ENCODE assay signal across 35 mouse cellular contexts in the genomic region with DNA sequence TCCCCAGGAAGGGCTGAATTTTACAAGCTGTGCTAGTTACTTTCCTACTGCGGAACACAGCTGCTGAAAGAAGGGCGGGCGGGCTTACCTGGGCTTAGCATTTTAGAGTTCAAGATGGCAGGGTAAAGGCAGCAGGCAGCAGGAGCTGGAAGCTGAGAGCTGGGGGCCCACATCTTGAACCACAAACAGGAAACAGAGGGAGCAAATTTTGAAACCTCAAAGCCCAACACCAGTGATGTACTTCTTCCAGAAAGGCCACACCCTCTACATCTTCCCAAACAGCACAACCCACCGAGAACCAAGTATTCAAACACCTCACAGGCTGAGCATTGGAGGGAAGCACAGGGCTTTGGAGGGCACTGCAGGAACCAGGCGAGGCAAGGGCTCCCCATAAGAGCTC. TPM values are rescaled to one million over a fixed set of nuclear protein-coding genes. Genes with fewer than 3 reads are reported as not detected.
DNase-seq lines count a peak whose midpoint lies in the region; ATAC-seq and TF ChIP-seq lines count a peak whose summit lies in the region.
"Had no signal": no experiment of that assay in that cellular context is flagged by ENCODE, and none has a peak within 500 bp of the region (broad histone marks: within the 10 kb centered on the region; RNA-seq: fewer than 3 reads in every experiment).

No protein-coding gene starts in this region.

- no peak overlapping the region for H3K4me2 ChIP-seq in forebrain, embryonic 14.5 days (ENCODE audit: low read length)
- H3K4me2 ChIP-seq: forebrain, embryonic 15.5 days; heart, embryonic 11.5 days; hindbrain, embryonic 14.5 days; kidney, embryonic 15.5 days; limb, embryonic 15.5 days; liver, embryonic 13.5 days; neural tube, embryonic 15.5 days had no signal

- ATAC-seq in hematopoietic stem cell, adult 5-6 weeks (replicated peaks in 1 of 2; ENCODE audit: insufficient read depth in 1 of 2, low FRiP score in 2 of 2, low TSS enrichment in 1 of 2, low read depth in 1 of 2, poor library complexity in 2 of 2, severe bottlenecking in 2 of 2) = peak; percentile 95 to 96
- ATAC-seq in megakaryocyte-erythroid progenitor cell, adult 5-6 weeks (replicated peaks; ENCODE audit: low FRiP score, low TSS enrichment, poor library complexity, severe bottlenecking) = peak; percentile 39; the same call in 1 of the 2 replicates
- no peak for ATAC-seq in forebrain, embryonic 14.5 days
- no peak for ATAC-seq in CD4-positive, CD25-positive, alpha-beta regulatory T cell, adult 4 months
- ATAC-seq: activated CD4-positive, CD25-positive, alpha-beta regulatory T cell, adult 4 months; forebrain, embryonic 15.5 days; inflammation-experienced regulatory T-cells, adult 6 months had no signal

- WGBS in thymus, adult 2 months = 8% methylated on average over 5 of the region's 5 CpGs
- 77% methylated on average over 5 of the region's 5 CpGs for WGBS in forebrain, embryonic 14.5 days
- 53% methylated on average over 5 of the region's 5 CpGs for WGBS in lung, adult 2 months

- H3K4me3 ChIP-seq in thymus, adult 2 months (ENCODE audit: control insufficient read depth, insufficient read depth, low read length) = no peak overlapping the region
- no peak overlapping the region for H3K4me3 ChIP-seq in forebrain, embryonic 14.5 days (ENCODE audit: low read depth, low read length)
- H3K4me3 ChIP-seq in lung, adult 2 months (replicated peaks; ENCODE audit: extremely low read depth, low read depth, low read length) = no peak overlapping the region
- H3K4me3 ChIP-seq: forebrain, embryonic 15.5 days; kidney, embryonic 15.5 days; limb, embryonic 15.5 days; liver, embryonic 13.5 days; neural tube, embryonic 15.5 days had no signal

- peak; percentile 36 for DNase-seq in thymus, adult 2 months
- DNase-seq in thymus, adult 18-20 months = no peak
- DNase-seq in forebrain, embryonic 14.5 days (ENCODE audit: low spot score) = no peak
- DNase-seq in lung, adult 2 months = no peak
- DNase-seq: adrenal gland, adult 2 months; adrenal gland, postnatal 36 days; cerebellum, adult 2 months; cerebellum, postnatal 25 days; gastrocnemius, postnatal 25 days; heart, adult 18-20 months; heart, postnatal 4 days; kidney, adult 18-20 months; kidney, postnatal 25 days; liver, embryonic 13.5 days; lung, adult 18-20 months; lung, postnatal 10 days; midbrain, embryonic 14.5 days; retina, postnatal 1 day; right cerebral cortex, postnatal 14 days had no signal

- no peaks in the 10 kb centered on the region for H3K9me3 ChIP-seq in forebrain, embryonic 14.5 days (replicated peaks; ENCODE audit: control insufficient read depth, low read length)
- H3K9me3 ChIP-seq: forebrain, embryonic 15.5 days; kidney, embryonic 15.5 days; limb, embryonic 15.5 days; liver, embryonic 13.5 days; neural tube, embryonic 15.5 days had no signal

- TF ChIP-seq CTCF in thymus, adult 2 months (IDR thresholded peaks at IDR 0.05; ENCODE audit: borderline replicate concordance, control insufficient read depth, extremely low read depth, insufficient read depth, low read length, poor library complexity) = no peak
- no peak for TF ChIP-seq CTCF in lung, adult 2 months (IDR thresholded peaks at IDR 0.05; ENCODE audit: insufficient read depth, low read length)

- H3K36me3 ChIP-seq in thymus, adult 2 months (ENCODE audit: control insufficient read depth, insufficient read depth, low read length) = no peaks in the 10 kb centered on the region
- no peaks in the 10 kb centered on the region for H3K36me3 ChIP-seq in forebrain, embryonic 14.5 days (ENCODE audit: control insufficient read depth, insufficient read depth, low read length)
- H3K36me3 ChIP-seq: forebrain, embryonic 15.5 days; kidney, embryonic 15.5 days; limb, embryonic 15.5 days; liver, embryonic 13.5 days; neural tube, embryonic 15.5 days had no signal

- TF ChIP-seq POLR2A in thymus, adult 2 months (IDR thresholded peaks at IDR 0.05; ENCODE audit: control insufficient read depth, extremely low read depth, insufficient read depth, low read length, poor library complexity) = no peak
- TF ChIP-seq POLR2A in lung, adult 2 months (IDR thresholded peaks at IDR 0.05; ENCODE audit: borderline replicate concordance, extremely low read depth, low read depth, low read length) = no peak

- no peaks in the 10 kb centered on the region for H3K27me3 ChIP-seq in thymus, adult 2 months (ENCODE audit: control insufficient read depth, insufficient read depth, low read length)
- H3K27me3 ChIP-seq in forebrain, embryonic 14.5 days (replicated peaks; ENCODE audit: control insufficient read depth, insufficient read depth, low read length) = no peaks in the 10 kb centered on the region
- H3K27me3 ChIP-seq: forebrain, embryonic 15.5 days; kidney, embryonic 15.5 days; limb, embryonic 15.5 days; liver, embryonic 13.5 days; neural tube, embryonic 15.5 days had no signal

- 0 out of 2 replicates have a peak overlapping the region, but pooled peaks have one; percentile 12 for H3K27ac ChIP-seq in thymus, adult 2 months (ENCODE audit: control insufficient read depth, insufficient read depth, low read length)
- H3K27ac ChIP-seq in forebrain, embryonic 14.5 days (ENCODE audit: low read depth, low read length) = no peak overlapping the region
- H3K27ac ChIP-seq: forebrain, embryonic 15.5 days; hindbrain, embryonic 14.5 days; kidney, embryonic 15.5 days; limb, embryonic 15.5 days; liver, embryonic 13.5 days; neural tube, embryonic 15.5 days had no signal

- H3K4me1 ChIP-seq in thymus, adult 2 months (replicated peaks; ENCODE audit: control insufficient read depth, insufficient read depth, low read length) = peaks cover 18% of the 10 kb centered on the region
- H3K4me1 ChIP-seq in forebrain, embryonic 14.5 days (ENCODE audit: control insufficient read depth, insufficient read depth, low read length) = no peaks in the 10 kb centered on the region
- H3K4me1 ChIP-seq in lung, adult 2 months (ENCODE audit: control insufficient read depth, insufficient read depth, low read length) = no peaks in the 10 kb centered on the region
- H3K4me1 ChIP-seq: forebrain, embryonic 15.5 days; kidney, embryonic 15.5 days; limb, embryonic 15.5 days; liver, embryonic 13.5 days; neural tube, embryonic 15.5 days had no signal

- H3K9ac ChIP-seq in forebrain, embryonic 14.5 days (ENCODE audit: low read length) = no peak overlapping the region
- H3K9ac ChIP-seq: forebrain, embryonic 15.5 days; hindbrain, embryonic 14.5 days; kidney, embryonic 15.5 days; limb, embryonic 15.5 days; liver, embryonic 13.5 days; neural tube, embryonic 15.5 days had no signal

RNA-seq across cellular contexts. Expression of gene Slc30a4, which starts 29.6 kb away (rescaled TPM):
- polyA plus RNA-seq in thymus, adult 2 months (2012; rRNA removed) = 7.3 and 8.0 TPM in 2 replicates
- 19.7 and 20.4 TPM in 2 replicates for total RNA-seq in hematopoietic stem cell, adult 5-6 weeks (2017)
- total RNA-seq in megakaryocyte-erythroid progenitor cell, adult 5-6 weeks (2014; fragmentation: Nextera tagmentation) = 0.59 and 0.64 TPM in 2 replicates
- 1.0 and 1.2 TPM in 2 replicates for total RNA-seq in megakaryocyte-erythroid progenitor cell, adult 5-6 weeks (2017)
- polyA plus RNA-seq in forebrain, embryonic 14.5 days (2014; fragmentation: Nextera tagmentation; extraction: Ambion mirVana) = 9.8 and 10.0 TPM in 2 replicates
- polyA plus RNA-seq in lung, adult 2 months (2012; rRNA removed) = 3.4 and 5.5 TPM in 2 replicates
- 1 to 10 TPM in 1 of 2 experiments, under 1 TPM in 1; 0.77 to 1.2 TPM for polyA plus RNA-seq in CD4-positive, CD25-positive, alpha-beta regulatory T cell, adult 4 months (2017; shearing (Covaris generic))

RNA-seq across cellular contexts. Expression of gene AA467197, which starts 36.1 kb away (rescaled TPM):
- 2.6 and 4.4 TPM in 2 replicates for polyA plus RNA-seq in thymus, adult 2 months (2012; rRNA removed)
- 21.9 and 25.4 TPM in 2 replicates for total RNA-seq in hematopoietic stem cell, adult 5-6 weeks (2017)
- not detected in 2 replicates for total RNA-seq in megakaryocyte-erythroid progenitor cell, adult 5-6 weeks (2014; fragmentation: Nextera tagmentation)
- total RNA-seq in megakaryocyte-erythroid progenitor cell, adult 5-6 weeks (2017) = 2.2 and 2.6 TPM in 2 replicates
- polyA plus RNA-seq in forebrain, embryonic 14.5 days (2014; fragmentation: Nextera tagmentation; extraction: Ambion mirVana) = 0.36 TPM in 1 of 2 replicates, not detected in the other
- 0.32 and 0.53 TPM in 2 replicates for polyA plus RNA-seq in lung, adult 2 months (2012; rRNA removed)
- not detected for polyA plus RNA-seq in CD4-positive, CD25-positive, alpha-beta regulatory T cell, adult 4 months (2017; shearing (Covaris generic))
- total RNA-seq: gastrocnemius, adult 18-20 months; gastrocnemius, postnatal 25 days; left cerebral cortex, adult 18-20 months; monocyte, adult 5-6 weeks had no signal
- polyA plus RNA-seq: adrenal gland, adult 2 months; brain, embryonic 14.5 days; embryonic facial prominence, embryonic 11.5 days; forebrain, embryonic 15.5 days had no signal

Comparison
In these comparisons a context has a peak if more than half of its experiments do, and no peak if none do; other contexts are left out.
1. ATAC-seq: peak in hematopoietic stem cell, adult 5-6 weeks (2 of 2) and megakaryocyte-erythroid progenitor cell, adult 5-6 weeks (single experiment); none in forebrain, embryonic 14.5 days (single experiment) and CD4-positive, CD25-positive, alpha-beta regulatory T cell, adult 4 months (single experiment).